Mouse (Mus musculus) heart, postnatal 25 days (tissue): ENCODE results near the gene 8030411F24Rik. TPM values are rescaled to one million over a fixed set of nuclear protein-coding genes. Genes with fewer than 3 reads are reported as not detected.
"Not testable (repeated sequence)": the region's sequence is repeated elsewhere in the genome, so short reads cannot be mapped to it uniquely, and the experiment has no call there.

Source experiments
- DNase-seq: peaks from one replicate; pipeline ENCODE4 v3.0.0; 2022; ENCODE audit warnings: low spot score
- intact Hi-C: fragments of 180-260 bp; cut with DNase I; formaldehyde crosslinking; loops from one replicate; pipeline ENCODE4 v1.15.1; 2025
- total RNA-seq, 2 experiments: library from RNA; stranded (reverse); gene quantifications; 2 replicates each; pipeline ENCODE4 v1.2.3; 2021

Gene 8030411F24Rik
- total RNA-seq: not detected

DNA sequence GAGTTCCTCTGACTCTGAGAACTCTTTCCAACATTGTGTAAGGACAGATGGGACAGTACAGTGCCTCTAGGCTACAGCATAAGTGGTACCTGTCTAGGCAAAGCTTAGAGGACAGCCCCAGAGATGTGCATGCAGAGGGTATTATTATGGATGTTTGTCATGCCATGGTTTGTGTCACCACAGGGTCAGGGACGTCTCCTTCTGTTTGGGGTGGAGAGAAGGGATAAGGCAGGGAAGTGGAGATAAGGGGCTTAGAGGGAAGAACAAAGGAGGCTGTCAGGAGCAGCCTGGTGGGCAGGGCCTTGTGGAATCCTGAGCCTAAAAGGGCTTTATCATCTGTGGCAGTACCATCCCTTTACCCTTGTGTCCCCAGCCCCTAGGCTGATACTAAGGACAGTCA, at the start of gene 8030411F24Rik:
TSS of gene 8030411F24Rik (plus strand) at position 301 of the 400 bp plus-strand sequence.
- DNase-seq: no peak
- intact Hi-C loops: no loop called here

DNA sequence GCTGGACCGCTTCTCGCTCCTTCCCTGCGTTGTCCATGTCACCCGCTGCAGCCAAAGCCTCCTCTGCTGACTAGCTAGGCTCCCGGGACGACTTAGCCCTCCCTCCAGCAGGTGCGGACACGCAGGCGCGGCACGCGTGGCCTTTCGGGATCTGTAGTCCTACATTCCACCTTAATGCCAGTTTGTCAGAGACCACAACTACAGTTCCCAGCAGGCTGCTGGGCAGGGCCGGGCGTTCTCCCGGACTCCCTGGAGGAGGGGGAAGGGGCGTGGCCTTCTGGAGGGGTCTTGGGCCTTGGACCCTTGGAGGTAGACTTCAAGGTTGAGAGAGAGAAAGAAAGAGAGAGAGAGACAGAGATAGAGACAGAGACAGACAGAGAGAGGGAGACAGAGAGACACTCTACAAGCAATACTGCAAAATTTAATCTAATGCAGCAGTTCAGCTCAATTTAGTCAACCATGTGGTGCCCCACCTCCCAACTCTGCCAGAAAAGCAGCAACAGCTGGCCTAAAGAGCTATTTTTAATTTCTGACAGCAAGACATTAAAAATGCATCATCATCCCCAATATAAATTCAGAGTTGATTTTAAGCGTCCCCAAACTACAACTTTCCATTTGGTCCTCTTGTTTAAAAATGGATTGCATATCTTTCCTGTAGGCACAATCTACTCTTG, 49.3 kb upstream of the 8030411F24Rik start, which contains the start of gene Napb:
TSS of gene Napb (minus strand) at position 141 of the 674 bp plus-strand sequence.
- DNase-seq: peak; percentile 89
- intact Hi-C loops: no loop called here

- intact Hi-C loops: no loop called here
- no peak for DNase-seq
These were observed 38.8 kb upstream of the 8030411F24Rik start for GRCm38 (mm10) chr2:148743001-148743400.

- intact Hi-C loops: no loop called here
- DNase-seq: no peak
These were observed 37.9 kb upstream of the 8030411F24Rik start for GRCm38 (mm10) chr2:148743846-148744407.

DNA sequence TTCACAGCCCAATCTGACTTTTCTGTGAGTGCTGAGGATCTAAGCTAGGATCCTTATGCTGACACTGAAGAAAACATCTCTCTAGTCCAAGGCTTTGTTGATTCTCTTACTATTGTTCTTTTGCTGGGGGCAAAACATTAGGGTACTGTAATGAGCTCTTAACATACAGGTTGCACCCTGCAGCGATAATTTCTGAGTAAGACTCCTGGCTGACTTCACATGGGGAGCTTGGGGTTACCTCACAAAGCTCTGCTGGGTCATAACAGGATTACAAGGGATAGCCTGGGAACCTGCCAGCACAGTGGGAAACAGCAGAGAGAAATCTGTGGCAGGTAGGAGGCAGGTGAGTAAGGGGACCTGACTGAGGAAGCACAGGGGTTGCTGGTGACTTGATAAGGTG, 31.8 kb upstream of the 8030411F24Rik start, which contains the start of gene Cstl1:
TSS of gene Cstl1 (plus strand) at position 301 of the 400 bp plus-strand sequence.
- DNase-seq: no peak
- intact Hi-C loops: loop anchor here (5.0 kb wide), 1 partner anchor 97 kb away; no protein-coding TSS in a partner anchor

- intact Hi-C loops: loop anchor here (1.0 to 5.0 kb wide), 2 partner anchors 95 to 150 kb away; no protein-coding TSS in a partner anchor
- no peak for DNase-seq
These were observed 29.7 kb upstream of the 8030411F24Rik start for GRCm38 (mm10) chr2:148751893-148752813.

DNA sequence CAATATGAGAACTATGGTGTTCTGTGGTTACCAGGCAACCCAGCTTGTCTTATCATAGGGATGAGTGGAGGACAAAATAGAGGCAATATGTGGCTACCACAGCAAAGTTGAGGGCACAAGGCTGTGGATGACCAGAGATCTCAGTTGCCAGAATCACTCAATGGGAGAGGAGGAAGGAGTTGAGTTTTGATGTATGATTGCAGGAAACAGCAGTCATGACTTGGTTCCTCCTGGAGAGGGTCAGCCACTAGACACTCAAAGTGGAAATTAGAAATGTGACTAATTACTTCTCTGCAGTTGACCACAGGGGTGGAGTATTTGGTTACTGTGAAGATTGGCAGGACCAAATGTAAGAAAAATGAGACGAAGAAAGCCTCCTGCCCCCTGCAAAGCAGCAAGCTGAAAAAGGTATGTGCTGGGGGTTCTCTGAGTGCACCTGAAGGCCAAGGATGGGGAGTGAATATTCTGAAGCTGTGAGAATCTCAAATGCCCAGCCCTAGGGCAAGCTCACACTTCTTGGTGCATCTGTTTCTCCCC, 27.4 kb upstream of the 8030411F24Rik start:
- intact Hi-C loops: loop anchor here (5.0 kb wide), 1 partner anchor 93 kb away; no protein-coding TSS in a partner anchor
- no peak for DNase-seq

GRCm38 (mm10) chr2:148763648-148764388, 18.0 kb upstream of the 8030411F24Rik start:
- intact Hi-C loops: no loop called here
- no peak for DNase-seq

DNA sequence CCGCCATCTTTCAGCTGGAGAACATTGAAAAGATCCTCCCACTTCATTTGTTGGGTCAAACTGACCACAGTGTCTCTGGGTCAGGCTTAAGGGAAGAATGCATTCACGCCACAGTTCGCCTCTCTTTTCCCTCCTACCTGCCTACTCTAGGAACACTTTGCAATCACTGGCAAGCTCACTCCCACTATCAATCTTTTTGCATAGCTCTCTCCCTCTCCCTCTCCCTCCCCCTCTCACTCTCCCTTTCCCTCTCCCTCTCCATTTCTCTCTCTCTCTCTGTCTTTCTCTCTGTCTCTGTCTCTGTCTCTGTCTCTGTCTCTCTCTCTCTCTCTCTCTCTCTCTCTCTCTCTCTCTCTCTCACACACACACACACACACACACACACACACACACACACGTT, 10.4 kb upstream of the 8030411F24Rik start, which contains the start of gene Cst11:
TSS of gene Cst11 (minus strand) at position 101 of the 400 bp plus-strand sequence.
- intact Hi-C loops, DNase-seq: not testable (repeated sequence)

DNA sequence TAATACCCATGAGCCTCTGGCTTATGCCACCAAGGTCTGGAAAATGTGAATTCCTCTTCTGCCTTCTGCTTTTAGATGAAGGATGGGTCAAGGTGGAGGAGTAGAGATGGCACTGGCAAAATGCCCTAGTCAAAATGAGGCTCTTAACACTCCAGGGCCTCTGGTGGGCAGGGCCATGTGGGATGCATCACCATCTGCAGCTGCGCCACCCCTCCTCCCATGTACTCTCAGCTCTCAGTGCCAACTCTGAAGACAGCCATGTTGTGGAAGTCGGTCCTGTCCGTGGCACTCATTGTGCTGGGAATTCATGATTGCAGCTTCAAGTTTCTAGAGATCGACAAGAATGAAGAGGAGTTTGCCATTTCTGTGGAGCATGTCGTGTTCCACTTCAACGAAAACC, 7.3 kb downstream of the 8030411F24Rik start, which contains the start of gene Cst12:
TSS of gene Cst12 (plus strand) at position 220 of the 400 bp plus-strand sequence.
- no peak for DNase-seq
- intact Hi-C loops: no loop called here

DNA sequence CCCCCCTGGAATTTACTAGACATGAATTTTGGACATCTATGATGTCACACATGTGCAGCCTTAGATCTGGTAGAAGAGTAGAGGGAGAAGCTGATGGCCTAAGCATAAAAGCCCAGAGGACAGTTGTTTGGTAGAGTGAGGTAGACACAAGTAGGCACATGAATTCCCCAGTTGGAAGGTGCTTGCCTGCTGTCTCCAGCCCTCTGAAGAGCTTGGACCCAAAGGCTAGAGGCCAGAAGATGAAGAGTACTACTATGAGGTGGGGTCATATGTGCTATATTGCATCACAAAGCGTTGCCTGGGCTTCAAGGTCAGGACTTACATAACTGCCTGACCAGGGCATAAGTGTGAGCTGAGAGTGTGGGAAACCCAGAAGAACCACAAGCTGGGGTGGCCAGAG, 16.7 kb downstream of the 8030411F24Rik start, which contains the start of gene Cst8:
TSS of gene Cst8 (plus strand) at position 301 of the 400 bp plus-strand sequence.
- DNase-seq: no peak
- intact Hi-C loops: no loop called here

DNA sequence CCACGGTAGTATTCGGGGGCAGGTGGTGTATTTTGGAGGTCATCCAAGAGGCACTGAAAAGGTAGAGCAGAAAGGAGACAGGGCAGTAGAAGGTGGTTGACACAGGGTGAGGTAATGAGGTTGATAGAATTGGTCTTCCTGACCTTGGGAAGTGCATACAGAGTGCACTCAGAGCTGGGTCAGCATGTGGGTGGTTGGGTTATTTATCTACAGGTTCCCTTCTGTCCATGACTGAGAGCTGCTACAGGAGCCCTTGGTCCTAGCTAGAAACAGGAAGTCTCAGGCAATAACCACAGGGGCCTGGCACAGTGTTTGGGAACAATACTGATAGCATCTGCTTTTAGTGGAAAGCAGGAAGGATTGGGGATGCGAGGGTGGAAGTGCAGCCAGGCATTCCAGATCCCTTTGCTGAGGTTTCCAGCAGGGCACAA, 19.7 kb downstream of the 8030411F24Rik start:
- no peak for DNase-seq
- intact Hi-C loops: no loop called here

DNA sequence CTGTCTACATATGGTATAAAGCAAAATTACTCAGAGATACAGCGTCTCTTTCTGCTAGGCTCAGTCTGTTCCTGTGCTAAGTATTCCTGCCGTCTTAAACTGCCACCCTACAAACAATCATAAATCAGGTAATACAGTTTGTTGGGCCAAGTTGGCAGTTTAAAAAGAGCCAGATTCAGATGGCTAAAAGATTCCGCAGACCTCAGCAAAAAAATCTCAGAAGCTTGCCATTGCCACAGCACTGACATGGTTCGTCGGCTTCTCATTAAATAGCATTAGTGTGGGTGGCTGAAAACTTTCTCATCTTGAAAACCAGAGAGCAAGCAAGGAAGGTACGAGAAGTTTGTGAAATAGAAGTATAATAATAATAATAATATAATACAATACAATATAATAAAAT, 24.9 kb downstream of the 8030411F24Rik start:
- intact Hi-C loops: no loop called here
- DNase-seq: no peak

DNA sequence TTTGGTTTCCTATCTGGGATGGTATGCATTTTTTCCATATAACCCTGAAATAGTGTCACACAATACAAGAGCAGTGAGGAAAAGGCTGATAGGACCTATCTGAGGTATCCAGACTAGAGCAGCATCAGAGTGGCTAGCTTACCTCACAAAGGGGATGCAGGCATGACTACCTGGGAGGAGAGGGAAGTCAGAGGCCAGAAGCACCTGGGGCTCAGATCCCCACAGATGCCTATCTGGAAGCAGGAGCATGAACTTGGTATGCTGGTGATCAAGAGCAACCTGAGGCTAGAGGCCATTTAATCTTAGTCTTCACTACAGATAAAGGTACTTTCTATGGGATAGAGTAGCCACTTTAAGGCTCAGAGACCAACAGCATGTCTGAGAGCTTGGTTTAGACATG, 38.1 kb downstream of the 8030411F24Rik start, which contains the start of gene Cst13:
TSS of gene Cst13 (plus strand) at position 173 of the 400 bp plus-strand sequence.
- no peak for DNase-seq
- intact Hi-C loops: no loop called here

DNA sequence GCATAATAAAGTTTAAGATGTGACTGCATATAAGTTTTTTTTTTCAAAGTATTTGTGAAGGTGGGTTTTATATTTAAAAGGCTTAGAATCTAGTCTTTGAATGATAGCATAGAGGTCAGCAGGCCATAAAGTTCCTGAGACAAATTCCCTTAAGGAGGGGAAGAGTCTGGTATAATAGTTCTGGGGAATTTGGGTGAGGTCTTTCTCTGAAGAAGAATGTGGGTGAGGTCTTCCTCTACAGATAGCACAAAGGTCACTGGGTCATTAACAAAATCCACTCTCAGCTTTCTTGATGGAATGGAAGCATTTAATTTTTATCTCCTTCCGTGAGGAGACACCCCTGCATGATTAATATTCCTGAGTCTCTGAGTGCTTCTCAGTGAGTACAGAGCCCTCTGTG, 44.2 kb downstream of the 8030411F24Rik start:
- intact Hi-C loops: no loop called here

GRCm38 (mm10) chr2:148834912-148835311, 53.1 kb downstream of the 8030411F24Rik start, which contains the start of gene Cst9:
TSS of gene Cst9 (plus strand) at chr2:148835147.
- intact Hi-C loops: no loop called here
- no peak for DNase-seq

More for the DNA sequence above, 44.2 kb downstream of the 8030411F24Rik start:
- no peak for DNase-seq
